Mouse (Mus musculus): ENCODE measurements around the gene Slc5a2. TPM values are rescaled to one million over a fixed set of nuclear protein-coding genes. Genes with fewer than 3 reads are reported as not detected.

The Slc5a2 gene
- total RNA-seq, 4 experiments from 2014 or later: not detected

DNA sequence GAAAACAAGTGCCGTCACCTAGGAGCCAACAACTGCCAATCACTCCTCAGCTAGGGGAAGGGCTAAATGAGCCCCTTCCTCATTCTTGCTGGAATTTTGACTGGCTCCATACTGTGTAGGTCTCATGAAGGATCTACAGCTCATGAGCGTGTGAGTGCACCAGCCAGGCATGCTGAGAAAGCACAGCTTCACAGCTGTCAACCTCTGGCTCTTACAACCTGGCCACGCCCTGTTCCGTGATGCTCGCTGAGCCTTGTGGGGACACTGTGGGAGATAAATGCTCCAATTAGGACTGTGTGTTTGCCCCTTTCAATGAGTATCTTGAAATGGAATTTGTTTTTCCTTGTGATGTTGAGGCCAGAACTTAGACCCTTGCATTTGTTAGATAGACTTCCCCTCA is 15.5 kb upstream of the Slc5a2 start:
- no peak for DNase-seq (ENCODE audit: low spot score in 2 of 2)

GRCm38 (mm10) chr7:128251946-128252345 is 13.5 kb upstream of the Slc5a2 start:
- no peak for DNase-seq (ENCODE audit: low spot score in 2 of 2)

DNA sequence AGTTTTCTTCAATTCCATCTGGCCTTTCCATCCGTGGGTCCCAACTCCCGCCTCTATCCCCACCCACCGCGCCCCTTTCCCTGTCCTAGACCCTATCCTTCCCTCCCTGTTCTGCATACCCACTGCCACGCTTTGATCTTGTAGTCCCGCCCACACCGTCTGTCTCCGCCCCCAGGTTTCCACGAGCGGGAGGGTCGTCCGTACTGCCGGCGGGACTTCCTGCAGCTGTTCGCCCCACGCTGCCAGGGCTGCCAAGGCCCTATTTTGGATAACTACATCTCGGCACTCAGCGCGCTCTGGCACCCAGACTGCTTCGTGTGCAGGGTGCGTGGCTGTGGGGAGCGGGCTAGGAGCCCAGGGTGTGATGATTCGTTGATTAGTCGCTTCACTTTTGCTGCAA is 12.8 kb upstream of the Slc5a2 start:
- DNase-seq (ENCODE audit: low spot score in 2 of 2): no peak

DNA sequence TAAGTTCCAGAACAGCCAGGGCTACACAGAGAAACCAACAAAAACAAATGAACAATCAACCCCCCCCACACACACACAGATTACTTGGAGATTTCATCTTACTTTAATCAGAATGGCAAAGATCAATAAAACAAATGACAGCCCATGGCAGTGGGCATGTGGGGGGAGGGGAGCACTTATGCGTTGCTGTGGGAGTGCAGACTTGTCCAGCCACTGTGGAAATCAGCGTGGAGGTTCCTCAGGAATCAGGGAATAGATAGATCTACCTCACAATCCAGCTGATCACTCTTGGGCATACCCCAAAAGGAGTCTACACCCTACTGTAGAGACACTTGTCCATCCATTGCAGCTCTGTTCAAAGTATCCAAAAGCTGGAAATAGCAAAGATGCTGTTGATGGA is 10.5 kb upstream of the Slc5a2 start:
- no peak for DNase-seq (ENCODE audit: low spot score in 2 of 2)

DNA sequence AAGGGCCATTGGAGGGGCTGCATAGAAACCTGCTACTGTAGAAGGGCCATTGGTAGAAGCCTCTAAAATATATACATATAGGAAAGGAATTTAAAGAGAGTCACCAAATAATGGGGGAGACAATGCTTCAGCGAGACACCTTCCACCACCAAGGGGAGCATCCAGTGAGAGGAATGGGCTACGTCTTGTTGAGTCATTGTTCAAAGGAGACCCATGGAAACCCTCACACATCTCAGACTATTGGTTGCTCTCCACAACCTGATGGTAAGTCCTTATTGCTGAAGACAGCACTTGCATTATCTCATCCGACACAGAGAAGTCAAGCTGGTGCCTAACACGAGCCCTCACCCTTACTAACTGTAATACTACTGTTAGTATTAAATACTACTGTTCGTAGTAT is 9.7 kb upstream of the Slc5a2 start:
- no peak for DNase-seq (ENCODE audit: low spot score in 2 of 2)

- DNase-seq (ENCODE audit: low spot score in 2 of 2): no peak
Observed at GRCm38 (mm10) chr7:128256783-128257334, 8.6 kb upstream of the Slc5a2 start.

DNA sequence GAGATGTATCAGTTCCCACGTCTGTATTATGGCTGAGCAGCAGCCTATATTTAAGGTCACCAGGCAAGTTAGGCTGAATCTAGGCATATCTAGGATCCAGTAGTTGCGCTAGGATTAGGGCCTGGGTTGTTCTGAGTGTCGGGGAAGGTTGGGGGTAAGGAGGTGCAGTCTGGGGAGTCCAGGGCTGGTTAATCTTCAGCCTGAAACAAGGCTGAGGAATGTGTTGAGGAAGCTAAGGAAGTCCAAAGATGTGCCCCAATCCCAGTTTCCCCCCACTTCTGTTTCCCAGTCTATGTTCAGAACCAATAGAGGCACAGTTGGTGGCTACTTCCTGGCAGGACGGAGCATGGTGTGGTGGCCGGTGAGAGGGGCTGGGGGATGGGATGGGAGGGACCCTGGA is 599 bp downstream of the Slc5a2 start:
- DNase-seq (ENCODE audit: low spot score in 2 of 2): no peak

GRCm38 (mm10) chr7:128267391-128267790 is 1.9 kb downstream of the Slc5a2 start:
- DNase-seq (ENCODE audit: low spot score in 2 of 2): no peak

DNA sequence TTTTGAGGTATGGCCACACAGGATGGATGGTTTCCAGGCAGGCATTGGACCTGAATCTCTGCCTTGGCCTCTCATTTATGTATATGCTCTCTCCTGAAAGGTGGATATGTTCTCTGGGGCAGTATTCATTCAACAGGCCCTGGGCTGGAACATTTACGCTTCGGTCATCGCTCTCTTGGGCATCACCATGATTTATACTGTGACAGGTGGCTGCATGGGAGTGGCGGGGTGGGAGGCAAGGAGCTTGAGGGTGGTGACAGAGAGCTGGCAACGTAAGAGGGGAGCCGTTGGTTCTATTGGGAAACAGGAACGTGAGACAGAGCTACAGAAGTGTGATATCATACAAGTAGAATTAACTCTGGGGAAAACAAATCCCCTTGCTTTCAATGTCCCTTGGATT is 2.4 kb downstream of the Slc5a2 start:
- DNase-seq (ENCODE audit: low spot score in 2 of 2): no peak

- no peak for DNase-seq (ENCODE audit: low spot score in 2 of 2)
Observed at GRCm38 (mm10) chr7:128270431-128270850, 5.0 kb downstream of the Slc5a2 start.

DNA sequence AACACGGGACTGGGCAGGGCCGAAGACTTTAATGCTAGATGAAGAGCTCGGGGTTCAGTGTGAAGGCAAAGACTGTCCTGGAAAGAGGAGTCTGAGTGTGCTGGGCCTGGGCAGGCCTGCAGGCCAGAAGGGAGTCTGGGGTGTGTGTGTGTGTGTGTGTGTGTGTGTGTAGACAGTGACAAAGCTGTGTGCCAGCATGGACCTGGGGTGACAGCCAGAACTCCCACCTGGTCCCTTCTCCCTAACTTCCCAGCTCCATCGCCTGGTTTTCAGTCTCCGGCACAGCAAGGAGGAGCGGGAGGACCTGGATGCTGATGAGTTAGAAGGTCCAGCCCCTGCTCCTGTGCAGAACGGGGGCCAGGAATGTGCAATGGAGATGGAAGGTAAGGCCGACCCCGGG is 6.0 kb downstream of the Slc5a2 start:
- no peak for DNase-seq (ENCODE audit: low spot score in 2 of 2)

DNA sequence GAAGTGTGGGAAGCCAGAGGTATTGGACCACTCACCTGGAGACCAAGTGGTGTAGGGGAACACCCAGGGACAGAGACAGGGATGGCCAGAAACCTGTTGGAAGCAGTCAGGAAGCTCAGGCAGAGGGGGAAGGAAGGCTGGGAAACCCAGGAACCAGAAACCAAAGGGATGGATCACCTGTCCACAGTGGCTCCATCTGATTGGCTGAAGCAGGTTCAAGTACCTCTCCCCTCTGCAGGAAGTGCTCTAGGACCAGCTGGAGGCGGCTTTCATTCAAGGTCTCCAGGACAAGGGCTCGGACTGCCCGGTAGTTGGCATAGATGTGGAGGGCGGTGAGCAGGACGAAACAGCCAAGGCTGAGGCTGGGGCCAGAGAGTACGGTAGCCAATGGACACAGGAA is 10.6 kb downstream of the Slc5a2 start:
- DNase-seq (ENCODE audit: low spot score in 2 of 2): no peak

DNA sequence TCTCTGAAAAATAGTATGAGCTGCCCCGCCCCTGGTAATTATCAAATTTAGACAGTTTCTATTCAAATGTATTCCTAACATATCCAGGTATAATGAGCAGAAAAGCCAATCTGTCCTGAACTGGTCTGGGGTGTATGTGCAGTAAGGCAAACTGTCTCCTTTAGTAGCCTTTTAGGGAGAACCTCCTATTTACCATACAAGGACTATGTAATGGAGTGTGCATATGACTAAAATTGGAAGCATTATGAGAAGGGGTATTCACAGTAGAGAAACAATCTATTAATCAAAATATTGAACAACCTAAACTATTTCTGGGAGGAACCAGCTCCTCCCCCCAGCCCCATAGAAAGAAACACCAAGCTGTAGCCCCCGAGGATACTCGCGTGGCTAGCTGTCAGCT is 14.3 kb downstream of the Slc5a2 start:
- DNase-seq (ENCODE audit: low spot score in 2 of 2): no peak

- no peak for DNase-seq (ENCODE audit: low spot score in 2 of 2)
Observed at GRCm38 (mm10) chr7:128281765-128282164, 16.3 kb downstream of the Slc5a2 start.

GRCm38 (mm10) chr7:128282532-128283244 is 17.2 kb downstream of the Slc5a2 start:
- DNase-seq (ENCODE audit: low spot score in 2 of 2): no peak

DNA sequence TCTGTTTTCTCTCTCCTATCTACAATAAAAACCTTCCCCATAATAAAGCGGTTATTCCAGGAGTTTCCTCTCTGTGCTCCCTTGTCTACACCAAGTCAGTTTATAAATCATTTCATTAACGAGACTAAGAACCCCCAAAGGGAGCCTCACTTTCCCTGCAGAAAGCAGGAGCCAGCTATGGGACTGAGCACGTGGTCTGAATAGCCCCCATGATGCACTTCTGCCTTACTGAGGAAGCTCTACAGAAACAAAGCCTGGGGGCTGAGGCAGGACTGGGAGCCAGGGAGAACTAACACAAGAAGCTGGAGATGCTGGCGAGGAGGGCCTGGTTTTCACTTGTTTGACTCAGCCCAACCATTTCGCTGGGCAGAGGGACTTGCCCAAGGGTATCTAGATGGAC is 18.6 kb downstream of the Slc5a2 start:
- DNase-seq (ENCODE audit: low spot score in 2 of 2): no peak

GRCm38 (mm10) chr7:128285060-128285459 is 19.6 kb downstream of the Slc5a2 start:
- no peak for DNase-seq (ENCODE audit: low spot score in 2 of 2)

DNA sequence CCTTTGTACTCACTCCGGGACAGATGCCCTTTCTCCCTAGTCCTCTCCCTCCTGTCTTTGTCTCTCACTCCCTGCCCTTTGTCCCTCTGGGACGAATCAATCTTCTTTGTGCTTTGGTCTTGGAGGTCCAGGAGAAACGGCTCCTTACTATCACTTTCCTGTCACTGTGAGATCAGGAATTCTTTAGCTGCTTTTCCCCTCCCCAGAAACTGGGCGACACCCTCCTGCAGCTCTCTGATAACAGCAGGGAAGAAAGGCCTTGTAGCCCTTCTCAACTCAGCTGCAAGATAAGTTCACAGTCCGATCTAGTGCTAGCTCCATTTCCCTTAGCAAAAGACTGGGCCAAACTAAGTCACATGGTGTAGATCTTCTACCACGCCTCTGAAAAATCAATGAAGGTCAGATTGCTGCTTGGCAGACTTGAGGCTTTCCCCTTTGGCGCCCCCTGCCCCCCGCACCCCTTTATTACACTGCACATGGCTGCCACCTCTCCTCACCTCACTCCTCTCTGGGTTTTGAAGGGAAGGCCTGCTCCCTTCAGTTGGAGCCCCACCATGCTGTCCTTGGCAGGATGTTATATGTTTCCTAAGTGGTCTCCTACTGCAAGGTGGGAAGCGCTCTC is 23.6 kb downstream of the Slc5a2 start:
- no peak for DNase-seq (ENCODE audit: low spot score in 2 of 2)

DNA sequence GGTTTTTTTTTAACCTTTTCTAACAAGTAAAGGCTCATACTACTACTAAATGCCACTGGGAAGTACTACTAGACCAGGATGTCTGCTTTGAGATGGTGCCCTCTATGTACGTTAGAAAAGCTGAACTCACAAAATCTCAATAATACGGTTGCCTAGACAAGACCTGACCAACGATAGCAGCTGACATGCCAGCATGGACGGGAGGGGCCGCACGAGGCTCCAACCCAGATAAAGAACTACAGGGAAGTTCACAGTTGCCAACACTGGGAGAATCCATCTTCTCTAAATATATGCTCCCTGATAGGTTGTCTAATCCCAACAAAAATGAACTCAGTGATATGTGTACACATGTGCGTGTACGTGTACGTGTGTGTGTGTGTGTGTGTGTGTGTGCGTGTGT is 29.3 kb downstream of the Slc5a2 start:
- DNase-seq (ENCODE audit: low spot score in 2 of 2): no peak

GRCm38 (mm10) chr7:128296514-128296913 is 31.1 kb downstream of the Slc5a2 start:
- DNase-seq (ENCODE audit: low spot score in 2 of 2): no peak

DNA sequence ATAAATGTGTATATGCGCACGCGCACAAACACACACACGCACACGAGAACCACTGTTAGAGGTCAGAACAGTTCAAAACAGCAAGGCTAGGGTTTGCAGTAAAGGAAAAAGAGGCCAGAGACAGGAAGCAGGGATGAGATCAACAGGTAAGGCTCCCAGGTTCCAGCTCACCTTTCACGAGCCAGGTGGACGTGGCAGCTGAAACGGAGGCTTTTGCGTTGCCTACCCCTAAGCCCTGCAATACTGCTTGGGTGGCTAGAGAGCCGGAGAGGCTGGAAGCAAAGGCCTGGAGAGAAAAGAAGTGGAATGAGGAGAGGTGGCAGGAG is 31.8 kb downstream of the Slc5a2 start:
- DNase-seq (ENCODE audit: low spot score in 2 of 2): no peak

DNA sequence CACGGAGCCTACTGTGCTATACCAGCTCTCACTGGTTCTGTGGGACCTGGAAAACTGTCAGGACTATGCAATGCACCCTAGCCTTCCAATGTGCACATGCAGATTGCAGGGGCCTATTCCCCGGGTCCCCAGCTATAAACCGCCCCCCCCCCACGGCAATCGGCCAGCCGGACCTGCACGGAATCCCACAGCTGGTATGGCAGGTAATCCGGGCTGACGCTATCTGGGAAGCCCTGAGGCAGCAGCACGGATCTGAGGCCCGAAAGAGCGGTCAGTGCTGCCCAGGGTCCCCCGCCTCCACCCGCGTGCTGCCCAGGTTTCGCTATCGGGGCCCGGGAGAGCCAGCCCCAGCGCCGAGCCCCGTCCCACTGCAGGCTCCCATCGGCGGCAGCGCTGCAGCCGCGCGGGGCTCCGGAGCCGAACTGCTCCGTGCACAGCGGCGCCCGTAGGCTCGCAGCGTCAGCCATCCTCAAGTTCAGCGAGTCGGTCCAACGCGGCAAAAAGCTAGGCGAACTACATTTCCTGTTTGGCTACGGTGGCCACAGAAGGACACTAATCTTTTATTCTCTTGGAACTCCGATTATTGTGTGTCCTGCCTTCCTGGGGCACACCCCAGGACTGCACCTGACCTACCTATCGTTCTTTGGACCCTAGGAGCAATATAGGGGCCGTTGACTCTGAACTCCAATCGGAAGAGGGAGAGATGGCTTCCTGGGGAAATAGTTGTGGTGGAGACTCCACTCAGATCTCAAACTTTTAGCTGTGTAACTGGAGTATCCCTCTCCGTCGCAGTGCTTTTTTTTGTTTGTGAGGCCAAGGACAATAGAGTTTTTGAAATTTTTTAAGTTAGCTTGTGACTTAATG is 32.4 kb downstream of the Slc5a2 start, which contains the start of gene BC017158:
Gene BC017158 (minus strand): TSS at position 554 of the 864 bp plus-strand sequence.
- peak; percentile 19 to 23 for DNase-seq (ENCODE audit: low spot score in 2 of 2)

Data from gastrocnemius, adult 8-10 months (tissue).